Mouse (Mus musculus): ENCODE measurements around the gene Col11a2. TPM values are rescaled to one million over a fixed set of nuclear protein-coding genes. Genes with fewer than 3 reads are reported as not detected.

Col11a2 gene
- polyA plus RNA-seq, 1 experiment, result 12.6 TPM

DNA sequence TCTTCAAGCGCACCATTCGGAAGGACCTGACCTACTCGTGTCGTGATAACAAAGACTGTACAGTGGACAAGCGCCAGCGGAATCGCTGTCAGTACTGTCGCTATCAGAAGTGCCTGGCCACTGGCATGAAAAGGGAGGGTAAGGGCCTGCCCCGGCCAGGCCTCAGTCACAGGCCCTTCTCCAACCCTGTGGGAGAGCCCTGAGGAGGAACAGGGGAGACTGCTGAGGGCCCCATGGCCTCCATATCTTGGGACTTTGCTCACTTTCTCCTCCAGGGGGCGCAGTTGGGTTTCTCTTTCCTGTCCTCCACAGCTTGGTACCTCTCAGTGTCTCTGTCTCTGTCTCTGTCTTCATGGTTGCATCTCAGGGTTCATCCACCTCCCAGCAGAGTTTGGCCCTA, 5.2 kb upstream of the Col11a2 start:
- 73% methylated on average over 10 of the region's 10 CpGs for WGBS
- peaks cover 11% of the 10 kb centered on the region for H3K4me1 ChIP-seq (ENCODE audit: control insufficient read depth, insufficient read depth, low read length)
- peak; percentile 75 for TF ChIP-seq CTCF (IDR thresholded peaks at IDR 0.05; ENCODE audit: control insufficient read depth, insufficient read depth, low read length)
- no peak for TF ChIP-seq POLR2A (IDR thresholded peaks at IDR 0.05; ENCODE audit: borderline replicate concordance, control insufficient read depth, low read depth, low read length)
- no peak overlapping the region for H3K4me3 ChIP-seq (replicated peaks; ENCODE audit: control insufficient read depth, low read depth, low read length)
- no peak overlapping the region for H3K27ac ChIP-seq (ENCODE audit: control insufficient read depth, insufficient read depth, low read depth, low read length, poor library complexity)

DNA sequence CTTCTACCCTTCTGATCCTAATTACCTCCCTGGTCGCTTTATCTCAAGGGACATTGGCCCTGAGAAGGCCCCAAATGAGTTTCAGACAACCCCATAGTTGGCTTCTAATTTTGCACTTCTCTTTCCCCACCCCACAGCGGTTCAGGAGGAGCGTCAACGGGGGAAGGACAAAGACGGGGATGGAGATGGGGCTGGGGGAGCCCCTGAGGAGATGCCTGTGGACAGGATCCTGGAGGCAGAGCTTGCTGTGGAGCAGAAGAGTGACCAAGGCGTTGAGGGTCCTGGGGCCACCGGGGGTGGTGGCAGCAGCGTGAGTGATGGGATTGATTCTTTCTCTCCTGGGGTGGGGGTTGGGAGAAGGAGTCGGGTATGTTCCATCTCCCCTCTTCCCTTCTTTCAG, 3.7 kb upstream of the Col11a2 start:
- H3K4me3 ChIP-seq (replicated peaks; ENCODE audit: control insufficient read depth, low read depth, low read length), result no peak overlapping the region
- no peak for TF ChIP-seq CTCF (IDR thresholded peaks at IDR 0.05; ENCODE audit: control insufficient read depth, insufficient read depth, low read length)
- TF ChIP-seq POLR2A (IDR thresholded peaks at IDR 0.05; ENCODE audit: borderline replicate concordance, control insufficient read depth, low read depth, low read length), result no peak
- H3K27ac ChIP-seq (ENCODE audit: control insufficient read depth, insufficient read depth, low read depth, low read length, poor library complexity), result no peak overlapping the region
- H3K4me1 ChIP-seq (ENCODE audit: control insufficient read depth, insufficient read depth, low read length), result peaks cover 6% of the 10 kb centered on the region
- 94% methylated on average over 9 of the region's 9 CpGs for WGBS

DNA sequence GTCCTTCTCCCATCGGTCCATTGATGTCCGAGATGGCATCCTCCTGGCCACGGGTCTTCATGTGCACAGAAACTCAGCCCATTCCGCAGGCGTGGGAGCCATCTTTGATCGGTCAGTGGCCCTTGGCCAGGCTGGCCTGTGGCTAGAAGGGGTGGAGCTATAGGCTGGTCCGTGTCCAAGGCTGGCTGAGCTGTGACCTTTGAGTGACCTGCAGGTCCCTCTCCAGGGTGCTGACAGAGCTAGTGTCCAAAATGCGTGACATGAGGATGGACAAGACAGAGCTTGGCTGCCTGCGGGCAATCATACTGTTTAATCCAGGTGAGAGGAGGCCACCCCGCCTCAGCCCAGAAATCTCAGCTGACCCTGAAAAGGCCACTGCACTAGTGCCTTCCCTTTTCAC, 2.6 kb upstream of the Col11a2 start:
- TF ChIP-seq CTCF (IDR thresholded peaks at IDR 0.05; ENCODE audit: control insufficient read depth, insufficient read depth, low read length) (0 out of 2 replicates have a peak, but pooled peaks have one; percentile 0), POLR2A (IDR thresholded peaks at IDR 0.05; ENCODE audit: borderline replicate concordance, control insufficient read depth, low read depth, low read length) (peak; percentile 35; the same call in 1 of the 2 replicates)
- Histone ChIP-seq H3K4me1 (ENCODE audit: control insufficient read depth, insufficient read depth, low read length) (peaks cover 2% of the 10 kb centered on the region; the same call in 1 of the 2 replicates), H3K27ac (ENCODE audit: control insufficient read depth, insufficient read depth, low read depth, low read length, poor library complexity) (no peak overlapping the region; the same call in 1 of the 2 replicates), H3K4me3 (replicated peaks; ENCODE audit: control insufficient read depth, low read depth, low read length) (no peak overlapping the region)
- 85% methylated on average over 10 of the region's 10 CpGs for WGBS

DNA sequence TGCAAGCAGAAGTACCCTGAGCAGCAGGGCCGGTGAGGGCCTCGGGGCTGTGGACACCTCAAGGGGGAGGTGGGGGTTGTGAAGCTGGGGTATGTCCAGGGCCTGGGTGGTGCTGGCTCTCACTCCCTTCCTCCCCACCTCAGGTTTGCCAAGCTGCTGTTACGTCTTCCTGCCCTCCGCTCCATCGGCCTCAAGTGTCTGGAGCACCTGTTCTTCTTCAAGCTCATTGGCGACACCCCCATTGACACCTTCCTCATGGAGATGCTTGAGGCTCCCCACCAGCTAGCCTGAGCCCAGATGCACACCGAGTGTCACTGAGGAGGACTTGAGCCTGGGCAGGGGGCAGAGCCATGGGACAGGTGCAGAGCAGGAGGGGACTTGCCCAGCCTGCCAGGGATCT, 2.0 kb upstream of the Col11a2 start:
- peaks cover 2% of the 10 kb centered on the region; the same call in 1 of the 2 replicates for H3K4me1 ChIP-seq (ENCODE audit: control insufficient read depth, insufficient read depth, low read length)
- WGBS, result 90% methylated on average over 7 of the region's 7 CpGs
- no peak overlapping the region for H3K4me3 ChIP-seq (replicated peaks; ENCODE audit: control insufficient read depth, low read depth, low read length)
- no peak overlapping the region for H3K27ac ChIP-seq (ENCODE audit: control insufficient read depth, insufficient read depth, low read depth, low read length, poor library complexity)
- no peak for TF ChIP-seq CTCF (IDR thresholded peaks at IDR 0.05; ENCODE audit: control insufficient read depth, insufficient read depth, low read length)
- no peak for TF ChIP-seq POLR2A (IDR thresholded peaks at IDR 0.05; ENCODE audit: borderline replicate concordance, control insufficient read depth, low read depth, low read length)

GRCm38 (mm10) chr17:34038440-34038839, 797 bp upstream of the Col11a2 start:
- WGBS, result 36% methylated on average over 20 of the region's 21 CpGs
- Histone ChIP-seq H3K4me3 (replicated peaks; ENCODE audit: control insufficient read depth, low read depth, low read length) (no peak overlapping the region), H3K27ac (ENCODE audit: control insufficient read depth, insufficient read depth, low read depth, low read length, poor library complexity) (no peak overlapping the region), H3K4me1 (ENCODE audit: control insufficient read depth, insufficient read depth, low read length) (no peaks in the 10 kb centered on the region)
- TF ChIP-seq CTCF (IDR thresholded peaks at IDR 0.05; ENCODE audit: control insufficient read depth, insufficient read depth, low read length), result no peak

DNA sequence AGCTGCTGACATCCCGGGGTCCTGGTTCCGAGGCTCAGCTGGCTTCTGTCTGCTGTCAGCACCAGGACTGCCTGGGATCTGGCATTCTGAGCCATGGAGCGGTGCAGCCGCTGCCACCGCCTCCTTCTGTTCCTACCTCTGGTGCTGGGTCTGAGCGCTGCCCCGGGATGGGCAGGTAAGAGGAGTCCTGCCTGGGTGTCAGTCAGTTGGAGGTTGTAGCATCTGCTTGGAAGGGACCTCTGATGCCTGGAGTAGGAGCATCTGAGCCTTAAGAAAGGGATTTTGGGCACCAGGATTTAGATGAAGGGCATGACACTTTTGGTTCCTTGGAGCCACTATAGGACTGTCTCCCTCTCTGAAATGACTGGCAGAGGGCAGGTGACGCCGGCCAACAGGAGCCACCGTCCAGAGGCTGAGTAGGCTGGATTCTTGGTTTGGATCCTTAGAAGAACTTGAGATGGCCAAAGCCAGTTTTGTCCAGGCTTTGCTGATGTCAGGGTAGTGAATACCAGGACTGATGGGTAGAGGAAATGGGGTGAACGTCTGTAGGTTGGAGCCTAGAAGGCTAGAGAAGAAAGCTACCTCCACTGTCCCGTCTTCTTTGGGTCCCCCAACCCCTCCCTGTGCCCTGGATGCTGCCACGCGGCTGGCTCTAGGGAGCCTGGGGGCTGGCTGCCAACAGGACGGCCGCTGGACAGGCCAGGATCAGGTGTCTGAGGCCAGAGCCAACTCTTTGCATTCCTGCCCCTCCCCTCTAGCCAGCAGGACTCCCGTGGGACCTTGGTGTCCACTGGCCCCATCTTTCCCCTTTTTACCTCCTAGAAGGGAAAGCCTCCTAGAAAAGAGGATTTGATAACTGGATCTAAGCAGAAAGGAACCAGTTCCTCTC, 569 bp downstream of the Col11a2 start:
- no peak overlapping the region for H3K27ac ChIP-seq (ENCODE audit: control insufficient read depth, insufficient read depth, low read depth, low read length, poor library complexity)
- H3K4me1 ChIP-seq (ENCODE audit: control insufficient read depth, insufficient read depth, low read length), result no peaks in the 10 kb centered on the region
- 28% methylated on average over 17 of the region's 17 CpGs for WGBS
- H3K4me3 ChIP-seq (replicated peaks; ENCODE audit: control insufficient read depth, low read depth, low read length), result no peak overlapping the region
- no peak for TF ChIP-seq CTCF (IDR thresholded peaks at IDR 0.05; ENCODE audit: control insufficient read depth, insufficient read depth, low read length)
- no peak for TF ChIP-seq POLR2A (IDR thresholded peaks at IDR 0.05; ENCODE audit: borderline replicate concordance, control insufficient read depth, low read depth, low read length)

GRCm38 (mm10) chr17:34045941-34046340, 6.7 kb downstream of the Col11a2 start:
- H3K4me3 ChIP-seq (replicated peaks; ENCODE audit: control insufficient read depth, low read depth, low read length), result no peak overlapping the region
- no peak overlapping the region for H3K27ac ChIP-seq (ENCODE audit: control insufficient read depth, insufficient read depth, low read depth, low read length, poor library complexity)
- H3K4me1 ChIP-seq (ENCODE audit: control insufficient read depth, insufficient read depth, low read length), result no peaks in the 10 kb centered on the region; the same call in 1 of the 2 replicates
- WGBS, result 86% methylated on average over 14 of the region's 14 CpGs
- no peak for TF ChIP-seq CTCF (IDR thresholded peaks at IDR 0.05; ENCODE audit: control insufficient read depth, insufficient read depth, low read length)
- no peak for TF ChIP-seq POLR2A (IDR thresholded peaks at IDR 0.05; ENCODE audit: borderline replicate concordance, control insufficient read depth, low read depth, low read length)

DNA sequence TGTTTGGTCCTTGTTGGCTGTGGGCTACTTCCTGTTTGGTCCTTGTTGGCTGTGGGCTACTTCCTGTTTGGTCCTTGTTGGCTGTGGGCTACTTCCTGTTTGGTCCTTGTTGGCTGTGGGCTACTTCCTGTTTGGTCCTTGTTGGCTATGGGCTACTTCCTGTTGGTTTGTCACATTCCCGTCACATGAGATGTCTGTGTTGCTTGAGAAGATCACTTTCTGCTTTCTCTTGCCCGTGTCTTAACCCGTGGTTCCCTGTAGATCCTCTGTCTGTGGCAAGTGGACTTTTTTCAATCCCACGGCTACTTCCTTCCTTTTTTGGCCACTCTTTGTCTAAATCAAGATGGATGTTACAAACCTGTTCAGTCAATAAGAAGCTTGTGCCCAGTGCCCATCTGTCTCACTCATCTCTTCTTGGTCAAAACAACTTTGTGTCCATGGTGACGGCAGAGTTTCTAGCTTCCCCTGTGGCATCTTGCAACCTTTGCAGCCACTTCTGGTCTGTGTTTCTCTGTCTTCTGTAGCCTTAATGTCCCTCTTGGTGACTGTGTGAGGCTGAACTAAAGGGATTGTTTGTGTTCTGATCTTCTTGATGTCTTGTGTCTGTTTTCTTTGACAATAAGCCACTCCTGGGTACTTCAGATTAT, 8.3 kb downstream of the Col11a2 start:
- Histone ChIP-seq H3K27ac (ENCODE audit: control insufficient read depth, insufficient read depth, low read depth, low read length, poor library complexity) (peak overlapping the region; percentile 32; the same call in 1 of the 2 replicates), H3K4me3 (replicated peaks; ENCODE audit: control insufficient read depth, low read depth, low read length) (no peak overlapping the region), H3K4me1 (ENCODE audit: control insufficient read depth, insufficient read depth, low read length) (no peaks in the 10 kb centered on the region; the same call in 1 of the 2 replicates)
- TF ChIP-seq POLR2A (IDR thresholded peaks at IDR 0.05; ENCODE audit: borderline replicate concordance, control insufficient read depth, low read depth, low read length), result no peak
- TF ChIP-seq CTCF (IDR thresholded peaks at IDR 0.05; ENCODE audit: control insufficient read depth, insufficient read depth, low read length), result no peak
- WGBS, result 14% methylated on average over 5 of the region's 5 CpGs

All from bone marrow, adult 2 months (tissue).